Mouse (Mus musculus) liver, postnatal 0 days (tissue): ENCODE results near the gene 9930022D16Rik.

ENCODE experiments used
- CTCF ChIP-seq: sonication (generic); IDR thresholded peaks from 2 replicates; pipeline ENCODE4 v1.5.1; 2016; ENCODE audit warnings: antibody characterized with exemption, low read depth
- EP300 ChIP-seq: IDR thresholded peaks from 2 replicates; pipeline ENCODE4 v1.6.1; 2016; ENCODE audit warnings: antibody characterized with exemption, low read depth, mild to moderate bottlenecking

DNA sequence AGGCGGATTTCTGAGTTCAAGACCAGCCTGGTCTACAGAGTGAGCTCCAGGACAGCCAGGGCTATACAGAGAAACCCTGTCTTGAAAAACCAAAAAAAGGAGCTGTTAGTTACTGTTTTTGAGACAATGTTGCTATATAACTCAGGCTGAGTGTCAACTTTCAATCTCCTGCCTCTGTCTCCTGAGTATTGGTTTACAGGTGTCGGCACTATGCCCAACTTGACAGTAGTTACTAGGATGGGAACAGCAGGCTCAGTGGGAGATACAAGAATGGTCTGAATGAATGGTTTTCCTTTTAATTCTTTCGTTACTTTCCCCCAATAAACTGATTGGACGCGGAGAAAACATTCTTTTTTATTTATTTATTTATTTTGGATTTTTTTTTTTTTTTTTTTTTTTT, 13.6 kb downstream of the 9930022D16Rik start:
- no peak for TF ChIP-seq CTCF
- no peak for TF ChIP-seq EP300
